Mouse (Mus musculus) heart, postnatal 0 days (tissue): Measurements from ENCODE around the gene Slc4a1. TPM values are rescaled to one million over a fixed set of nuclear protein-coding genes. Genes with fewer than 3 reads are reported as not detected.

Experiments
- ATAC-seq: fragments of 200-750 bp; cut with Nextera tagmentation; 2 replicates; pipeline ENCODE4 v1.8.0; 2017; ENCODE audit warnings: low read depth, moderate number of reproducible peaks, moderate library complexity; ENCODE audit not compliant: insufficient read depth
- DNase-seq: peaks from one replicate; pipeline ENCODE4 v3.0.0-alpha.2; 2016; ENCODE audit warnings: low spot score
- H3K27ac ChIP-seq: fragments of 300-500 bp; sonication (generic); 2 replicates; pipeline ENCODE4 v1.5.1; 2014; ENCODE audit warnings: low read depth, mild to moderate bottlenecking
- H3K27me3 ChIP-seq: fragments of 300-500 bp; sonication (generic); 2 replicates; pipeline ENCODE4 v1.6.1; 2014; ENCODE audit warnings: low read length, mixed read lengths; ENCODE audit not compliant: control insufficient read depth, insufficient read depth
- H3K36me3 ChIP-seq: fragments of 300-500 bp; sonication (generic); replicated peaks from 2 replicates; pipeline ENCODE4 v1.6.1; 2014; ENCODE audit warnings: low read length, mixed read lengths; ENCODE audit not compliant: control insufficient read depth, insufficient read depth
- H3K4me1 ChIP-seq: fragments of 300-500 bp; sonication (generic); 2 replicates; pipeline ENCODE4 v1.6.1; 2014; ENCODE audit warnings: antibody characterized with exemption; ENCODE audit not compliant: control insufficient read depth, insufficient read depth
- H3K4me2 ChIP-seq: fragments of 300-500 bp; sonication (generic); 2 replicates; pipeline ENCODE4 v1.6.1; 2014; ENCODE audit warnings: low read depth, mild to moderate bottlenecking, low read length, moderate library complexity
- H3K4me3 ChIP-seq: fragments of 300-500 bp; sonication (generic); 2 replicates; pipeline ENCODE4 v1.5.1; 2014; ENCODE audit warnings: low read depth, low read length
- H3K9ac ChIP-seq: fragments of 300-500 bp; sonication (generic); replicated peaks from 2 replicates; pipeline ENCODE4 v1.6.1; 2014; ENCODE audit warnings: low read depth, low read length, mixed read lengths
- H3K9me3 ChIP-seq: fragments of 300-500 bp; sonication (generic); replicated peaks from 2 replicates; pipeline ENCODE4 v1.6.1; 2016; ENCODE audit warnings: low read length; ENCODE audit not compliant: control insufficient read depth
- CTCF ChIP-seq: IDR thresholded peaks from 2 replicates; pipeline ENCODE4 v1.5.1; 2016; ENCODE audit warnings: antibody characterized with exemption, control low read depth, low read depth
- EP300 ChIP-seq: IDR thresholded peaks from 2 replicates; pipeline ENCODE4 v1.6.1; 2016; ENCODE audit warnings: antibody characterized with exemption, low read depth
- WGBS: fragments of 180-500 bp; shearing (Covaris S2); extraction: QIAGEN DNeasy Blood & Tissue Kit; methylation state at CpG from one replicate; pipeline ENCODE4 v1.1.7; 2014; 5-methylcytosine and 5-hydroxymethylcytosine counted together
- polyA plus RNA-seq: library from polyadenylated mRNA; unstranded; fragments of >200 nt; fragmentation: Nextera tagmentation; extraction: Ambion mirVana; gene quantifications from 2 replicates; pipeline ENCODE4 v1.2.1, GENCODE M21; 2015
- total RNA-seq: library from RNA; depleted of rRNA; stranded (reverse); fragments of >200 nt; gene quantifications from 2 replicates; pipeline ENCODE4 v1.2.3, GENCODE M21; 2014; ENCODE audit warnings: low replicate concordance

Slc4a1 gene
- total and polyA plus RNA-seq, 2 experiments from 2014 or later, result 3.1 to 7.5 TPM

DNA sequence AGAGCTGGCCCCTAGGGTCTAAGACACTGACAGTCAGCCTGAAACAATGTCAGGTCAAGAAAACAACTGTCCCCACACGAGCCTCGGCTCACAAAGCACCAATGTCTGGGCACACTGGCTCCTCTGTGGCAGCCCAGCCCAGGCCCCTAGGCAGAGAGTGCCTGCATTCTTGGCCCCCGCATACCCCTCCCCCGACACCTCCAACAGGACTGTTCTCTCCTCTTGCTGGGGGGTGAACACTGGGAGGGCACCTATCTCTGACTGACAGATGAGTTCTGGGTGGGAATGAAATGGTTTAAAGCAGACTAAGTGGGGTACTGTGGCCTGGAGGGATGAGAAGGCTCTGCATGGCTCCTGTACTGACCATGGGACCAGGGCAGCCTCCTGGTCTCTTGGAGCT is 304 bp downstream of the Slc4a1 start:
- H3K27me3 ChIP-seq, result 0 out of 2 replicates have a peak, but pooled peaks cover 5% of the 10 kb centered on the region
- no peak overlapping the region for H3K4me2 ChIP-seq
- no peak overlapping the region for H3K4me3 ChIP-seq
- no peaks in the 10 kb centered on the region for H3K36me3 ChIP-seq
- no peak overlapping the region for H3K9ac ChIP-seq
- no peaks in the 10 kb centered on the region for H3K9me3 ChIP-seq
- TF ChIP-seq CTCF (no peak), EP300 (no peak)
- ATAC-seq (no peak), DNase-seq (no peak)
- H3K4me1 ChIP-seq, result no peaks in the 10 kb centered on the region
- 44% methylated on average over 4 of the region's 4 CpGs for WGBS
- no peak overlapping the region for H3K27ac ChIP-seq

DNA sequence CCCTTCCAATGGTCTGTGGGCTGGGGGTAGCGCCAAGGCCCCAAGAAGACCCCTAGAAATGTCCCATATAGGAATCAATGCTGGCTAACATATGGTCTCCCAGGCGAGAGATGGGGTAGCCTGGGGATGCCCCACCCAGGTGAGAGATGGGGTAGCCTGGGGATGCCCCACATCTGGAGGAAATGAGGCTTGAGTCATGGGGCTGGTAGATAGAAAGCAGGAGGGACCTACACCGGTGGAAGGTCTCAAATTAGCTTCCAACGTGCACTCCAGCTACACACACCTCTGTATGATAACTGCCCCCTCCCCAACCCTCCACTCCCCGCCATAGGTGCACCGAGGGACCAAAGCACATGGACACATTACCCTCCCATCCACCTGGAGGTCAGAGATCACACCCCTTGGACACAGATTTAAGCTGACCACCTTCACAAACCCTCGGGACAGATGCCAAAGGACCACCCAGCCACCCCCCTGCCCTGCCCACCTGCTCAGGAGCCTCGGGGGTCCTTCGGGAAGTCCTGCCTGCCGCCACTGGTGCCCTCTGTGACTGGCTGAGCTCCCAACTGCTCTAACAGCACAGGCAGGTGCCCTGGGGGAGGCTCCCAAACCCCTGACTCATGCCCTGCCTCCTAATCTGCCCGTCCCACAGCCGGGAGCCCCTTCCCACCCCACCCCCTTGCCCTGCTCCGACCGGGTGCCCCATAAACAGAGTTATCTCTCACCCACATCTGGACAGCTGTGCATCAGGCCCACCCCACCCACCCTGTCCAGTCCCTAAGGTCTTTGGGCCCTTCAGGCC is 1.2 kb downstream of the Slc4a1 start:
- Histone ChIP-seq H3K27me3 (peaks cover 12% of the 10 kb centered on the region; the same call in 1 of the 2 replicates), H3K9ac (no peak overlapping the region), H3K27ac (no peak overlapping the region), H3K4me3 (no peak overlapping the region), H3K36me3 (no peaks in the 10 kb centered on the region), H3K4me2 (no peak overlapping the region), H3K9me3 (no peaks in the 10 kb centered on the region), H3K4me1 (no peaks in the 10 kb centered on the region)
- TF ChIP-seq EP300, result no peak
- no peak for TF ChIP-seq CTCF
- DNase-seq (no peak), ATAC-seq (0 out of 2 replicates have a peak, but pooled peaks have one; percentile 9)
- 67% methylated on average over 14 of the region's 14 CpGs for WGBS

DNA sequence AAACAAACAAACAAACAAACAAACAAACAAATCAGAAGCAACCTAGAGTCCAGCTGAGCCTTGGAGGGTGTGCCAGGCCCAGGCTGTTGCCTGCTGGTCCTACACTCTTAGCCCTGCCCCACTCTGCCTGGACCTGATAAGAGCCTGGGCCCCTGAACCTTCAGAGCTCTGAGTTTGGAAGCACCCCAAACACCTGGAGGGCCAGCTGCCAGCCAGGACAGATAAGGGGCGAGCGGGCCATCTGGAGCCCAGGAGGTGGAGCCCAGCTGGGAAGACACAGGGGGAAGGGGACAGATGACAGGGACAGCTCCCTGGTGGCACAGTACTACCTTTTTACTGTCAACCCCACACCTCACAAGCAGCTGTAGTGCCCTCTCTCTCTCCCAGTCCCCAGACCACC is 2.4 kb downstream of the Slc4a1 start:
- DNase-seq, result no peak

DNA sequence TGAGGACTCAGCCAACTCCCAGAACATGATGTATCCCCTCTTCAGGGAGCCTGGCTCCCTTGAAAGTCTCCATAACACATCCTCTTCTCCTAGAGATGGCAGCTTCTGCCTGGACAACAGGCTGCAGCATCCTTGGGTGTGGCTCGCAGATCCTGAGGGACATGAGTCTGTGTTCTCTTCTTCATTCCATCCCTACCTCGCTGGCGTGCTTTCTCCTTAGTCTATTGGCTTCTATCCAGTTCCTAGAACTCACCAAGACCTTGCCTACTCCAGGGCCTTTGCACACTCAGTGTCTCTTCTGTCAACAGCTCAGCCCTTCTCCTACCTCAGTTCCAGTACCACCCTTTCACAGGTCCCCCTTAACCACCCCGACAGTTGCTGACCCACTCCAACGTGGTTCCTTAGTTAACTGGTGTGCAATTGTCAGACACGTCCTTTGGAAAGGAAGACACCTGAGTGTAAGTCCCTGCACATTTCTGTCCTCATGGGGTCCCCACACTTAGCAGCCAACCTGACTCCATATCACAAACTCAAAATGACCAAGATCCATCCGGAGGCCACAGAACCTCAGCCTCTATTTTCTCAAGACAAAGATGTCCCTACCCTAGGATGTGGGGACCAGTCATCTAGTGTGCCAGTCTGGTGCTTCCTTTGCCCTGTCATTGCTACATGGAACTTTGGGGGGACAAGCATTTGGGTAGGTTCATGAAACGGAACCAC is 4.1 kb downstream of the Slc4a1 start:
- DNase-seq (no peak), ATAC-seq (no peak)
- no peak overlapping the region for H3K9ac ChIP-seq
- H3K4me3 ChIP-seq, result no peak overlapping the region
- no peak for TF ChIP-seq CTCF
- TF ChIP-seq EP300, result no peak
- H3K4me2 ChIP-seq, result no peak overlapping the region
- peaks cover 27% of the 10 kb centered on the region; the same call in 1 of the 2 replicates for H3K27me3 ChIP-seq
- no peak overlapping the region for H3K27ac ChIP-seq
- no peaks in the 10 kb centered on the region for H3K4me1 ChIP-seq
- 81% methylated on average over 8 of the region's 8 CpGs for WGBS
- H3K36me3 ChIP-seq, result no peaks in the 10 kb centered on the region
- no peaks in the 10 kb centered on the region for H3K9me3 ChIP-seq

More for the DNA sequence above, 2.4 kb downstream of the Slc4a1 start:
- Histone ChIP-seq H3K27ac (no peak overlapping the region), H3K4me2 (no peak overlapping the region), H3K27me3 (peaks cover 18% of the 10 kb centered on the region; the same call in 1 of the 2 replicates), H3K4me1 (no peaks in the 10 kb centered on the region), H3K36me3 (no peaks in the 10 kb centered on the region), H3K4me3 (no peak overlapping the region), H3K9ac (no peak overlapping the region), H3K9me3 (no peaks in the 10 kb centered on the region)
- WGBS, result 8% methylated on average over 2 of the region's 2 CpGs
- TF ChIP-seq CTCF (no peak), EP300 (no peak)
- ATAC-seq, result peak; percentile 31; the same call in 1 of the 2 replicates

DNA sequence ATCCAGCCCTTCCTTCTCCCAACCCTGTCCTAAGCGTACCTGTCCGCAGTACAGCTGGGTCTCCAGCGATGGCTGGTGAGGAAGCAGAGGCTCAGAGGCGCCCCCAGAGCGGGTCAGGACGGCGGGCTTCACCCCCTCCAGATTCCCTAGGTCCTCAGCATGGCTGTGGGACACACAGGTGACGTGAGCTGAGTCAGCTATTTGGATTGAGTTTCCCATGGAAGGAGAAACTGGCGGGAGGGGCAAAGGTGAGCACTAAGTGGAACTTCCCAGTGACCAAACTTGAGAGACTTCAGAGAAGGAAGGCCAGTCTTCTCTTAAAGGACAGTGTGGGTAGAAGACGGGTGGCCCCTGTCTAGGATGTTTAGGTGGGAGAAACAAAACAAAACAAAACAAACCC is 7.6 kb downstream of the Slc4a1 start:
- Histone ChIP-seq H3K9me3 (no peaks in the 10 kb centered on the region), H3K36me3 (no peaks in the 10 kb centered on the region), H3K4me1 (no peaks in the 10 kb centered on the region), H3K4me2 (no peak overlapping the region), H3K4me3 (no peak overlapping the region), H3K27ac (no peak overlapping the region), H3K27me3 (peaks cover 33% of the 10 kb centered on the region; the same call in 1 of the 2 replicates), H3K9ac (no peak overlapping the region)
- 57% methylated on average over 10 of the region's 10 CpGs for WGBS
- DNase-seq (no peak), ATAC-seq (no peak)
- TF ChIP-seq EP300 (no peak), CTCF (no peak)
